Comparison of ENCODE assay signal across 7 mouse cellular contexts in genomic region chr2:152951850-152952720, GRCm38 (mm10). TPM values are rescaled to one million over a fixed set of nuclear protein-coding genes. Genes with fewer than 3 reads are reported as not detected.
DNase-seq lines count a peak whose midpoint lies in the region; ATAC-seq and TF ChIP-seq lines count a peak whose summit lies in the region.

No protein-coding gene starts in this region.

- TF ChIP-seq CTCF in stomach, postnatal 0 days (IDR thresholded peaks at IDR 0.05; ENCODE audit: low read depth) = no peak

- H3K27me3 ChIP-seq in megakaryocyte, embryonic 14.5 days (replicated peaks) = peaks cover 91% of the 10 kb centered on the region
- peaks cover 59% of the 10 kb centered on the region for H3K27me3 ChIP-seq in forebrain, embryonic 12.5 days
- H3K27me3 ChIP-seq in limb, embryonic 14.5 days (ENCODE audit: control insufficient read depth, insufficient read depth, low read length) = peaks cover 20% of the 10 kb centered on the region
- H3K27me3 ChIP-seq in stomach, postnatal 0 days (ENCODE audit: control insufficient read depth, insufficient read depth, low read length) = peaks cover 9% of the 10 kb centered on the region; the same call in 1 of the 2 replicates

- H3K27ac ChIP-seq in forebrain, embryonic 12.5 days = 0 out of 2 replicates have a peak overlapping the region, but pooled peaks have one; percentile 25
- no peak overlapping the region for H3K27ac ChIP-seq in limb, embryonic 14.5 days (replicated peaks; ENCODE audit: low read depth, low read length)
- no peak overlapping the region for H3K27ac ChIP-seq in stomach, postnatal 0 days (replicated peaks)

- peaks cover 24% of the 10 kb centered on the region for H3K4me1 ChIP-seq in megakaryocyte, embryonic 14.5 days
- peaks cover 22% of the 10 kb centered on the region for H3K4me1 ChIP-seq in forebrain, embryonic 12.5 days
- H3K4me1 ChIP-seq in limb, embryonic 14.5 days (ENCODE audit: control insufficient read depth, insufficient read depth, low read length) = no peaks in the 10 kb centered on the region
- H3K4me1 ChIP-seq in stomach, postnatal 0 days (replicated peaks; ENCODE audit: control insufficient read depth, insufficient read depth) = 0 out of 2 replicates have a peak, but pooled peaks cover 2% of the 10 kb centered on the region

- no peaks in the 10 kb centered on the region for H3K9me3 ChIP-seq in megakaryocyte, embryonic 14.5 days
- no peaks in the 10 kb centered on the region for H3K9me3 ChIP-seq in forebrain, embryonic 12.5 days
- no peaks in the 10 kb centered on the region for H3K9me3 ChIP-seq in limb, embryonic 14.5 days (ENCODE audit: control insufficient read depth, low read length)
- H3K9me3 ChIP-seq in stomach, postnatal 0 days (ENCODE audit: control insufficient read depth, low read length) = no peaks in the 10 kb centered on the region

- no peak for DNase-seq in limb, embryonic 14.5 days (ENCODE audit: low spot score)
- no peak for DNase-seq in stomach, postnatal 0 days (ENCODE audit: low spot score)
- no peak for DNase-seq in adrenal gland, postnatal 10 days
- DNase-seq in left cerebral cortex, adult 8-10 months (ENCODE audit: low spot score in 2 of 2) = no peak

- WGBS in forebrain, embryonic 12.5 days = 17% methylated on average over 13 of the region's 13 CpGs
- WGBS in limb, embryonic 14.5 days = 25% methylated on average over 13 of the region's 13 CpGs
- WGBS in stomach, postnatal 0 days = 19% methylated on average over 13 of the region's 13 CpGs

- peak overlapping the region; percentile 99 for H3K4me2 ChIP-seq in forebrain, embryonic 12.5 days
- H3K4me2 ChIP-seq in limb, embryonic 14.5 days (replicated peaks; ENCODE audit: low read depth, low read length, severe bottlenecking) = peak overlapping the region; percentile 99
- peak overlapping the region; percentile 97 for H3K4me2 ChIP-seq in stomach, postnatal 0 days (replicated peaks; ENCODE audit: low read depth)

- no peaks in the 10 kb centered on the region for H3K36me3 ChIP-seq in megakaryocyte, embryonic 14.5 days (replicated peaks; ENCODE audit: low read length)
- no peaks in the 10 kb centered on the region for H3K36me3 ChIP-seq in forebrain, embryonic 12.5 days (replicated peaks)
- H3K36me3 ChIP-seq in limb, embryonic 14.5 days (ENCODE audit: control insufficient read depth, insufficient read depth, low read length) = no peaks in the 10 kb centered on the region
- no peaks in the 10 kb centered on the region for H3K36me3 ChIP-seq in stomach, postnatal 0 days (ENCODE audit: control insufficient read depth, insufficient read depth, low read length)

- H3K9ac ChIP-seq in forebrain, embryonic 12.5 days = peak overlapping the region; percentile 82
- H3K9ac ChIP-seq in limb, embryonic 14.5 days (ENCODE audit: low read depth, low read length, severe bottlenecking) = peak overlapping the region; percentile 69
- H3K9ac ChIP-seq in stomach, postnatal 0 days (ENCODE audit: low read length) = peak overlapping the region; percentile 50

- H3K4me3 ChIP-seq in megakaryocyte, embryonic 14.5 days (replicated peaks) = peak overlapping the region; percentile 88
- peak overlapping the region; percentile 76 for H3K4me3 ChIP-seq in forebrain, embryonic 12.5 days (replicated peaks)
- H3K4me3 ChIP-seq in limb, embryonic 14.5 days (replicated peaks; ENCODE audit: low read length) = peak overlapping the region; percentile 47
- peak overlapping the region; percentile 52 for H3K4me3 ChIP-seq in stomach, postnatal 0 days (ENCODE audit: low read depth, low read length)

- TF ChIP-seq EP300 in stomach, postnatal 0 days (optimal IDR thresholded peaks at IDR 0.05) = no peak

- no peak for TF ChIP-seq POLR2A in limb, embryonic 14.5 days (IDR thresholded peaks at IDR 0.05; ENCODE audit: borderline replicate concordance, extremely low read depth, insufficient read depth, insufficient read length)

- no peak for ATAC-seq in megakaryocyte, adult 5-6 weeks (ENCODE audit: poor library complexity, severe bottlenecking)
- peak; percentile 49 for ATAC-seq in forebrain, embryonic 12.5 days (ENCODE audit: low FRiP score)
- no peak for ATAC-seq in limb, embryonic 14.5 days (ENCODE audit: low FRiP score, low read depth)
- ATAC-seq in stomach, postnatal 0 days (ENCODE audit: low FRiP score, low TSS enrichment) = no peak

RNA-seq across cellular contexts. Expression of gene Dusp15, which starts 0.6 kb away (rescaled TPM):
- polyA plus RNA-seq in megakaryocyte, embryonic 14.5 days (2012; ENCODE audit: insufficient read depth, low replicate concordance) = 1.0 TPM in 1 of 2 replicates, not detected in the other
- total RNA-seq in megakaryocyte, adult 5-6 weeks (2015) = not detected in 2 replicates
- total RNA-seq in megakaryocyte, adult 5-6 weeks (2017) = not detected in 2 replicates
- 0.91 and 1.5 TPM in 2 replicates for polyA plus RNA-seq in forebrain, embryonic 12.5 days (2016; fragmentation: Nextera tagmentation; extraction: Ambion mirVana)
- polyA plus RNA-seq in limb, embryonic 14.5 days (2012; rRNA removed) = 2.0 and 2.2 TPM in 2 replicates
- polyA plus RNA-seq in limb, embryonic 14.5 days (2014; fragmentation: Nextera tagmentation; extraction: Ambion mirVana) = 0.36 and 0.48 TPM in 2 replicates
- 0.27 and 0.36 TPM in 2 replicates for polyA plus RNA-seq in stomach, postnatal 0 days (2015; fragmentation: Nextera tagmentation; extraction: Ambion mirVana)
- total RNA-seq in adrenal gland, postnatal 10 days (2021) = 1 to 10 TPM; 3.1 to 4.3 TPM
- 10 to 100 TPM; 16.2 to 22.7 (median 21.1) TPM for total RNA-seq in left cerebral cortex, adult 8-10 months (2022)

RNA-seq across cellular contexts. Expression of gene Ttll9, which starts 10.2 kb away (rescaled TPM):
- 0.22 TPM in 1 of 2 replicates, not detected in the other for polyA plus RNA-seq in megakaryocyte, embryonic 14.5 days (2012; ENCODE audit: insufficient read depth, low replicate concordance)
- total RNA-seq in megakaryocyte, adult 5-6 weeks (2015) = 0.38 TPM in 1 of 2 replicates, not detected in the other
- total RNA-seq in megakaryocyte, adult 5-6 weeks (2017) = 0.28 TPM in 1 of 2 replicates, not detected in the other
- 1.2 TPM in 2 replicates for polyA plus RNA-seq in forebrain, embryonic 12.5 days (2016; fragmentation: Nextera tagmentation; extraction: Ambion mirVana)
- 0.47 and 1.0 TPM in 2 replicates for polyA plus RNA-seq in limb, embryonic 14.5 days (2012; rRNA removed)
- 0.14 and 0.18 TPM in 2 replicates for polyA plus RNA-seq in limb, embryonic 14.5 days (2014; fragmentation: Nextera tagmentation; extraction: Ambion mirVana)
- polyA plus RNA-seq in stomach, postnatal 0 days (2015; fragmentation: Nextera tagmentation; extraction: Ambion mirVana) = not detected in 2 replicates
- under 1 TPM; 0.27 to 0.79 TPM for total RNA-seq in adrenal gland, postnatal 10 days (2021)
- 1 to 10 TPM; 1.2 to 3.3 (median 2.3) TPM for total RNA-seq in left cerebral cortex, adult 8-10 months (2022)

RNA-seq across cellular contexts. Expression of gene Foxs1, which starts 19.1 kb away (rescaled TPM):
- polyA plus RNA-seq in megakaryocyte, embryonic 14.5 days (2012; ENCODE audit: insufficient read depth, low replicate concordance) = 3.2 and 4.6 TPM in 2 replicates
- total RNA-seq in megakaryocyte, adult 5-6 weeks (2015) = not detected in 2 replicates
- not detected in 2 replicates for total RNA-seq in megakaryocyte, adult 5-6 weeks (2017)
- 1.6 and 1.8 TPM in 2 replicates for polyA plus RNA-seq in forebrain, embryonic 12.5 days (2016; fragmentation: Nextera tagmentation; extraction: Ambion mirVana)
- polyA plus RNA-seq in limb, embryonic 14.5 days (2012; rRNA removed) = 2.2 and 3.0 TPM in 2 replicates
- 2.1 and 2.9 TPM in 2 replicates for polyA plus RNA-seq in limb, embryonic 14.5 days (2014; fragmentation: Nextera tagmentation; extraction: Ambion mirVana)
- 2.3 and 2.6 TPM in 2 replicates for polyA plus RNA-seq in stomach, postnatal 0 days (2015; fragmentation: Nextera tagmentation; extraction: Ambion mirVana)
- total RNA-seq in adrenal gland, postnatal 10 days (2021) = 1 to 10 TPM; 5.4 to 5.7 TPM
- under 1 TPM in 3 of 4 experiments, not detected in 1; 0.34 to 0.88 (median 0.74) TPM for total RNA-seq in left cerebral cortex, adult 8-10 months (2022)

RNA-seq across cellular contexts. Expression of gene Mylk2, which starts 40.9 kb away (rescaled TPM):
- polyA plus RNA-seq in megakaryocyte, embryonic 14.5 days (2012; ENCODE audit: insufficient read depth, low replicate concordance) = 0.15 TPM in 1 of 2 replicates, not detected in the other
- total RNA-seq in megakaryocyte, adult 5-6 weeks (2015) = not detected in 2 replicates
- total RNA-seq in megakaryocyte, adult 5-6 weeks (2017) = not detected in 2 replicates
- not detected in 2 replicates for polyA plus RNA-seq in forebrain, embryonic 12.5 days (2016; fragmentation: Nextera tagmentation; extraction: Ambion mirVana)
- polyA plus RNA-seq in limb, embryonic 14.5 days (2012; rRNA removed) = 0.40 and 0.62 TPM in 2 replicates
- 0.10 TPM in 1 of 2 replicates, not detected in the other for polyA plus RNA-seq in limb, embryonic 14.5 days (2014; fragmentation: Nextera tagmentation; extraction: Ambion mirVana)
- polyA plus RNA-seq in stomach, postnatal 0 days (2015; fragmentation: Nextera tagmentation; extraction: Ambion mirVana) = 0.02 TPM in 1 of 2 replicates, not detected in the other
- 1 to 10 TPM; 3.1 to 6.3 TPM for total RNA-seq in adrenal gland, postnatal 10 days (2021)
- total RNA-seq in left cerebral cortex, adult 8-10 months (2022) = under 1 TPM in 3 of 4 experiments, not detected in 1; 0.19 to 0.39 (median 0.21) TPM
